Mouse (Mus musculus): Measurements from ENCODE around the gene Grem2. TPM values are rescaled to one million over a fixed set of nuclear protein-coding genes. Genes with fewer than 3 reads are reported as not detected.

Grem2 gene
- total RNA-seq, 2 experiments from 2014 or later = 6.8 to 13.8 TPM

- DNase-seq = no peak
These were observed 133.0 kb downstream of the Grem2 start for GRCm38 (mm10) chr1:174788617-174789016.

Data from gastrocnemius, postnatal 25 days (tissue).